Mouse (Mus musculus): Measurements from ENCODE around the gene Gm3409. TPM values are rescaled to one million over a fixed set of nuclear protein-coding genes. Genes with fewer than 3 reads are reported as not detected.
A peak's percentile ranks its signal among the peaks of the same experiment; 100 is the strongest.
"Not testable (repeated sequence)": the region's sequence is repeated elsewhere in the genome, so short reads cannot be mapped to it uniquely, and the experiment has no call there.

The Gm3409 gene
- total RNA-seq (2021), result not detected
- long read RNA-seq, experiment 1, result 0 reads
- long read RNA-seq, experiment 2, result 0 reads

DNA sequence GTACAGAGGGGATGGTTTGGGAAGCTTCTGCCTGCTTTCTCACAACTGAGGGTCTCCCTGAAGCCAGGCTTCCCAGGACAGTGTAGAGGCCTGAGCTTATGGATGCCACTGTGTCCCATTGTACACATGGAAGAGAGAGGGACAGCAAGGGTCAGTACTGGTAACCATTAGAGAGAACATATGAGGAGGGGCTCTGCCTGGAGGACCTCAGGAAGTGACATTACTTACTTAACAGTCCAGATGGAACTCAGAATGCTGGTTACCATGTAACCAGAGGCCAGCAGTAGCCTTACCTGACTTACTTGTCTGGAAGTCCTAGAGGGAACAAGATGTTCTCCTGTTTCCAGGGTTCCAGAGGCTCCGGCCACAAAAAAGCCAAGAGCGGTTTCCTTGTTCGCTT, at the start of gene Gm3409:
Gene Gm3409, plus strand, starts transcription at position 301 of the 400 bp plus-strand sequence.
- not testable (repeated sequence) for DNase-seq (ENCODE audit: low spot score in 2 of 2)

DNA sequence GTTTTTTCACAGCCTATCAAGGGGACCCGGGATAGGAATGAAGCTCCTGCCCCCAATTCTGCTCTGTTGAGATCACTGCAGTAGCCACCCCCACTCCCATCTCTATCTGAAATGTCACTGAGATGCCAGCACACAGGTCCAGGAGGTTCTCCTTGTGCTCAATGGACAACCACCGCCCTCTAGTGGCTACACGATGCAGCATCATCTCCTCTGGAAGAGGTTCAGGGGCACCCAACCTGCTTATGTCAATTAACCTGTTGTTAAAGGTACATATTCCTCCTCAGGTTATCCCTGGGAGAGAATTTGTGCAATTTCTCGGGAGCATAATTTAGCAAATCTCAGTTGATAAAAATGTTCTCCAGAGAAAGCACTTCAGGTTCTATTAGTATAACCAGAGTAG, 48.5 kb upstream of the Gm3409 start:
- peak in 1 of 2 experiments; percentile 44 for DNase-seq (ENCODE audit: low spot score in 2 of 2)

GRCm38 (mm10) chr5:146491063-146491462, 46.4 kb upstream of the Gm3409 start, which contains the start of gene Gm6370:
Gm6370 (plus strand) TSS chr5:146491363.
- DNase-seq (ENCODE audit: low spot score in 2 of 2), result not testable (repeated sequence)

- DNase-seq (ENCODE audit: low spot score in 2 of 2), result not testable (repeated sequence)
Measured at GRCm38 (mm10) chr5:146502099-146502498, 35.3 kb upstream of the Gm3409 start, which contains the start of gene 4930449I24Rik. 4930449I24Rik (plus strand) TSS chr5:146502399.

DNA sequence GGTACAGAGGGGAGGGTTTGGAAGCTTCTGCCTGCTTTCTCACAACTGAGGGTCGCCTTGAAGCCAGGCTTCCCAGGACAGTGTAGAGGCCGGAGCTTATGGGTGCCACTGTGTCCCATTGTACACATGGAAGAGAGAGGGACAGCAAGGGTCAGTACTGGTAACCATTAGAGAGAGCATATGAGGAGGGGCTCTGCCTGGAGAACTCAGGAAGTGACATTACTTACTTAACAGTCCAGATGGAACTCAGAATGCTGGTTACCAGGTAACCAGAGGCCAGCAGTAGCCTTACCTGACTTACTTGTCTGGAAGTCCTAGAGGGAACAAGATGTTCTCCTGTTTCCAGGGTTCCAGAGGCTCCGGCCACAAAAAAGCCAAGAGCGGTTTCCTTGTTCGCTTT, 23.6 kb upstream of the Gm3409 start, which contains the start of gene Gm3402:
Gene Gm3402, plus strand, starts transcription at position 301 of the 400 bp plus-strand sequence.
- not testable (repeated sequence) for DNase-seq (ENCODE audit: low spot score in 2 of 2)

DNA sequence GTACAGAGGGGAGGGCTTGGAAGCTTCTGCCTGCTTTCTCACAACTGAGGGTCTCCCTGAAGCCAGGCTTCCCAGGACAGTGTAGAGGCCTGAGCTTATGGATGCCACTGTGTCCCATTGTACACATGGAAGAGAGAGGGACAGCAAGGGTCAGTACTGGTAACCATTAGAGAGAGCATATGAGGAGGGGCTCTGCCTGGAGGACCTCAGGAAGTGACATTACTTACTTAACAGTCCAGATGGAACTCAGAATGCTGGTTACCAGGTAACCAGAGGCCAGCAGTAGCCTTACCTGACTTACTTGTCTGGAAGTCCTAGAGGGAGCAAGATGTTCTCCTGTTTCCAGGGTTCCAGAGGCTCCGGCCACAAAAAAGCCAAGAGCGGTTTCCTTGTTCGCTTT, 11.9 kb upstream of the Gm3409 start, which contains the start of gene Gm3404:
Gene Gm3404, plus strand, starts transcription at position 301 of the 400 bp plus-strand sequence.
- not testable (repeated sequence) for DNase-seq (ENCODE audit: low spot score in 2 of 2)

- DNase-seq (ENCODE audit: low spot score in 2 of 2), result not testable (repeated sequence)
Measured at GRCm38 (mm10) chr5:146555836-146556235, 18.4 kb downstream of the Gm3409 start, which contains the start of gene Gm3415. Gm3415 (plus strand) TSS chr5:146556136.

DNA sequence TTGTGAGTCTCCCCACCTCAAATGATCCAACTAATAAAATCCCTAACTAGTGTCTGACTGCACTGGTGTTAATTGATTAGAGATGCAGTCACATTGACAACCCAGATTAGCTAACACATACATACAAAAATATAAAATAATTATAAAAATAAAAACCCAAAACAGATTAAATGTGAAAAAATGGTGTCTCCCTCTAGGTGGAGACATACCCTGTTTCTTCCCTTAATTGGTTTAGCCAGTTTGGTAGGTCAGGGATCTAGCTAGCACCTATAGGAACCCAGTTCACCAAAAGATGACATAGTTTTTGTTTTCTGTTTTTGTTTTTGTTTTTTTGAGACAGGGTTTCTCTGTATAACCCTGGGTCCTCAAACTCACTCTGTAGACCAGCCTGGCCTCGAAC, 26.8 kb downstream of the Gm3409 start:
- DNase-seq (ENCODE audit: low spot score in 2 of 2), result no peak

GRCm38 (mm10) chr5:146567054-146567453, 29.6 kb downstream of the Gm3409 start:
- DNase-seq (ENCODE audit: low spot score in 2 of 2), result no peak

GRCm38 (mm10) chr5:146570179-146570578, 32.7 kb downstream of the Gm3409 start:
- DNase-seq (ENCODE audit: low spot score in 2 of 2), result not testable (repeated sequence)

GRCm38 (mm10) chr5:146571830-146572734, 34.6 kb downstream of the Gm3409 start:
- peak; percentile 74 to 88 for DNase-seq (ENCODE audit: low spot score in 2 of 2)

- DNase-seq (ENCODE audit: low spot score in 2 of 2), result not testable (repeated sequence)
Measured at GRCm38 (mm10) chr5:146572735-146573042, 35.2 kb downstream of the Gm3409 start.

GRCm38 (mm10) chr5:146576668-146577067, 39.2 kb downstream of the Gm3409 start:
- DNase-seq (ENCODE audit: low spot score in 2 of 2), result no peak

- DNase-seq (ENCODE audit: low spot score in 2 of 2), result no peak
Measured at GRCm38 (mm10) chr5:146584156-146584477, 46.7 kb downstream of the Gm3409 start.

- no peak for DNase-seq (ENCODE audit: low spot score in 2 of 2)
Measured at GRCm38 (mm10) chr5:146584478-146585306, 47.2 kb downstream of the Gm3409 start, which contains the start of gene Gpr12. Gpr12 (minus strand) TSS chr5:146585239.

DNA sequence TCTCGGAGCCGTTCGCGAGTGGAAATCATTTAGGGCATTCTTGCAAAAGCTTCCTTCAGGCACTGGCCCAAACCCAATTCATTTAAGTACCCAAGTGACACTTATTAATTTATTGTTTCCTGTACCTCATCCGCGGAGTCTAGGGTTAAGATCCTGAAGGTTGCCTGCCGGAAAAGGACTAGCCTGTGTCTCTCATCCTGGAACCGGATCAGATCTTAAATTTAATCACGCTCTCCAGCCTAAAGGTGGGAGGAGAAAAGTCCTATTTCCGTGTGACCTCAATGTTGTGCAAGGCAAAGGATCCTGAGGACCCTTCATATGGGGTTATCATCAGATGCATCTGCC, 47.8 kb downstream of the Gm3409 start:
- DNase-seq (ENCODE audit: low spot score in 2 of 2), result no peak

GRCm38 (mm10) chr5:146586357-146587070, 49.1 kb downstream of the Gm3409 start:
- no peak for DNase-seq (ENCODE audit: low spot score in 2 of 2)
